Mouse (Mus musculus) spleen, postnatal 4 days (tissue): ENCODE data around the gene Tm6sf2.
"Not testable (repeated sequence)": the region's sequence is repeated elsewhere in the genome, so short reads cannot be mapped to it uniquely, and the experiment has no call there.

Experiments used
- DNase-seq, 2 experiments: peaks; one replicate each; pipeline ENCODE4 v3.0.0; 2022; ENCODE audit warnings: low spot score in 2 of 2

Gene Tm6sf2

GRCm38 (mm10) chr8:70072441-70073069, at the start of gene Tm6sf2:
Gene Tm6sf2 (plus strand): TSS chr8:70072924.
- no peak for DNase-seq

- no peak for DNase-seq
Observed at GRCm38 (mm10) chr8:70023596-70023995, 49.1 kb upstream of the Tm6sf2 start.

- DNase-seq: no peak
Observed at GRCm38 (mm10) chr8:70026151-70026550, 46.6 kb upstream of the Tm6sf2 start.

GRCm38 (mm10) chr8:70030255-70030654, 42.5 kb upstream of the Tm6sf2 start:
- no peak for DNase-seq

- no peak for DNase-seq
Observed at GRCm38 (mm10) chr8:70037994-70038393, 34.7 kb upstream of the Tm6sf2 start.

GRCm38 (mm10) chr8:70041885-70042546, 30.7 kb upstream of the Tm6sf2 start:
- DNase-seq: peak; percentile 56 to 84

GRCm38 (mm10) chr8:70042583-70043455, 29.9 kb upstream of the Tm6sf2 start, which contains the start of the genes Mau2 and Sugp1:
Gene Mau2 (minus strand): TSS chr8:70042734.
Gene Sugp1 (plus strand): TSS chr8:70042813.
- peak; percentile 98 for DNase-seq

- DNase-seq: no peak
Observed at GRCm38 (mm10) chr8:70043996-70044395, 28.7 kb upstream of the Tm6sf2 start.

- DNase-seq: no peak
Observed at GRCm38 (mm10) chr8:70049662-70050061, 23.1 kb upstream of the Tm6sf2 start.

GRCm38 (mm10) chr8:70050434-70050833, 22.3 kb upstream of the Tm6sf2 start:
- DNase-seq: not testable (repeated sequence)

- DNase-seq: no peak
Observed at GRCm38 (mm10) chr8:70057721-70058120, 15.0 kb upstream of the Tm6sf2 start.

GRCm38 (mm10) chr8:70071836-70072440, 786 bp upstream of the Tm6sf2 start:
- no peak for DNase-seq

- DNase-seq: no peak
Observed at GRCm38 (mm10) chr8:70073120-70073519, 396 bp downstream of the Tm6sf2 start.

- no peak for DNase-seq
Observed at GRCm38 (mm10) chr8:70073682-70074081, 958 bp downstream of the Tm6sf2 start.

GRCm38 (mm10) chr8:70081976-70082375, 9.3 kb downstream of the Tm6sf2 start:
- DNase-seq: no peak

GRCm38 (mm10) chr8:70083285-70083684, 10.6 kb downstream of the Tm6sf2 start, which contains the start of gene Hapln4:
Gene Hapln4 (plus strand): TSS chr8:70083457.
- peak in 1 of 2 experiments; percentile 70 for DNase-seq

GRCm38 (mm10) chr8:70084191-70085065, 11.7 kb downstream of the Tm6sf2 start:
- no peak for DNase-seq

GRCm38 (mm10) chr8:70086151-70086550, 13.4 kb downstream of the Tm6sf2 start:
- no peak for DNase-seq

GRCm38 (mm10) chr8:70087237-70087636, 14.5 kb downstream of the Tm6sf2 start:
- DNase-seq: no peak

- DNase-seq: no peak
Observed at GRCm38 (mm10) chr8:70087836-70088650, 15.3 kb downstream of the Tm6sf2 start.
